Mouse (Mus musculus): Measurements from ENCODE around the gene Vinac1.
"Not testable (repeated sequence)": the region's sequence is repeated elsewhere in the genome, so short reads cannot be mapped to it uniquely, and the experiment has no call there.

Gene Vinac1

DNA sequence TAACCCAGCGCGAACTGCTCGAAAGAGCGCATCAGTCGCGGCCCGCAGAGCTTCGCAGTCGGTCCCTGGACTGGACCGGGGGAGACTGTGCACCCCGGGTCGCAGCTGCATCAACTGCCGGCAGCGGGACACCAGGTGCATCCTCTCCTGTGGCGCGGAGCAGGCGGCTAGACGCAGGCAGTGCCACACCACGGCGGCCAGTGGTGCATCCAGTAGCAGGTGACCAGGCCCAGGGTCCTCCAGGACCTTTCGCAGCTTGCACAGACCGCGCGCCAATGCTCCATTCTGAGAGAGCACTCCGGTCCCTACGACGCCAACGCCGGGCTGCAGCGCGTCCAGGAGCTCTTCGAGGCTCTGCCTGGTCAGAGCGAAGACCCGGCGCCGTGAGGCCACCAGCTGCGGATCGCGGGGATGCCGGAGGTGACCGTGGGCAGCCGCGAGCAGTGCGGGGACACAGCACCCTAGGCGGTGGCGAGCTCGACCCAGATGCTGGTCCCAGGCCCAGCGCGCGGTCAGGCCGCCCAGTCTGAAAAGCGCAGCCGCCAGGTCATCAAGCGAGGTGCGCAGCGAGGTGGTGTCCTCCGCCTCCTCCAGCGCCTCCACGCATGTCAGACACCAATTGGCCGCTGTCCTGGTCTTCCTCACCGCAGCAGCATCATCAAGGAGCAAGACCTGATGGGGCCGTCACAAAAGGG is 8.9 kb downstream of the Vinac1 start:
- DNase-seq (ENCODE audit: low spot score in 2 of 2): peak in 1 of 2 experiments; percentile 59

- no peak for DNase-seq (ENCODE audit: low spot score in 2 of 2)
Observed at GRCm38 (mm10) chr2:129038426-129038936, 9.5 kb downstream of the Vinac1 start.

DNA sequence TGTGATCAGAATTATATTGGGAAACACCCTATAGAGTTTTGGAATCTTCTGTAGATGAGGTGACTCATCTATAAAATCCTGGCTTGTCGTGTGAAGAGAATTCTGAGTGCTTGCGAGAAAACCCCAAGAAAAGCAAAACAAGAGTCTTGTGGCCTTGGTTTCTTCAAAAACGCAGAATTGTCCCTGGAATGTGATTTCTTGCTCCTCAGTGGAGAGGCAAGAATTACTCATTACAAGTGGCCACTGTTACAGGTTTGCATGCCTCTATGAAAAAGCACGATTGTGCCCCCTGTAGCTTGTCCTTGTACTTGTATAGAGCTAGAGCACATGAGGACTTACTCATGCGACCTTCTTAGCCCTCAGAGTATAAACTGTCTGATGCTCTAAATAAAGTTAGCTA is 12.6 kb downstream of the Vinac1 start:
- DNase-seq (ENCODE audit: low spot score in 2 of 2): no peak

DNA sequence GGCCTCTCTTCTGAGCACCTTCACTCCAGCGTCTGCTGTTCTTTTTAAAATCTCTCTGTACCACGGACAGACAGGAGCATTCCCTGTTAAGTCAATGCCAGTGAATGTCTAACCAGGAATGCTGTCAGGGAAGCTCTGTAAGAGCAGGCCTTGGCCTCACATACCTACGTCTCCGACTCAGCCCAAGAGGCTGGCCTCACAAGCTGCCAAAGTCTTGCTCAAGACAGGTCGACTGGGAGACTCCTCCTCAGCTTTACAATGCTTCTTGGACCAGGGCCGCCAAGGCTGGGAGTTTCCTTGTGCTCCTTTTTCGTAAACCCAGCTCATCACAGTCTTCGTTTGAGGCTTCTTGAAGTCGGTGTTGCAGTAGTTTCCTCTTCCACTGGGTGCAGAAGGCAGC is 23.2 kb downstream of the Vinac1 start:
- no peak for DNase-seq (ENCODE audit: low spot score in 2 of 2)

DNA sequence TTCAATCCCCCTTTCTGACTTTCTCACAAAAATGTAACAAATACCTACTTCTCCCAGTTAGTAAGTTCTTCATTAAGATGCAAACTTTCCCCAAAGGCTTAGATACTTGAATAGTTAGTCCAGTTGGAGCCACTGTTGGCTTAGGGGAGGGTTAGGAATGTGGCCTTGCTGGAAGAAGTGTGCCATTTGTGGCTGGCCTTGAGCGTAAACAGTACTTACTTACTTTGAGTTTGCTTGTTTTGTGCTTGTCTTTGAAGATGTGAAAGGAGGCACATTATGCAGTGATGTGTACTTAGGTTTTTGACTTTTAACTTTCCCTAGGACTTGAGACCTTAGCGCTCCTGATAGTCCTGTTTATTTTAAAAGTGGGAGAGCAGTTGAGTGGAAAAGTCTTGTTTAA is 27.9 kb downstream of the Vinac1 start:
- no peak for DNase-seq (ENCODE audit: low spot score in 2 of 2)

GRCm38 (mm10) chr2:129008867-129009266 is 39.1 kb downstream of the Vinac1 start:
- DNase-seq (ENCODE audit: low spot score in 2 of 2): not testable (repeated sequence)

GRCm38 (mm10) chr2:129006194-129006749 is 41.7 kb downstream of the Vinac1 start:
- DNase-seq (ENCODE audit: low spot score in 2 of 2): no peak

DNA sequence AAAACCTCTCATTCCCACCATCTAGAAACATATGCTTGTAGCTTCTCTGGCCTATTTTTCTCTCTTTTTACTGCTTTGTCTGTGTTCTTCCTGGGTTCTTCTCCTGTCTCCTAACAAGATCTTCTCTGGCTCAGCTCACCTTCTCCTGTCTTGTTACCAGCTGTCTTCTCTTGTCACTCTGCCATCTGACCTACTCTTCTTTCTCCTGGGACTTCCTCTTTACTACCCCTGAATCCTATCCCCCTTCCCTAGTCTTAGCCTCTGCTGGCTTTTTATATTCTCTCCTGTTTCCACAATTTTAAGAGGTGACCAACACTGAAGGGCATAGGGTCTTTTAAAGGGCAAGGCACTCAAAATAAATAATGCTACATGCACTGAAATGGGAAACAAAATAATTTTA is 43.1 kb downstream of the Vinac1 start:
- no peak for DNase-seq (ENCODE audit: low spot score in 2 of 2)

- no peak for DNase-seq (ENCODE audit: low spot score in 2 of 2)
Observed at GRCm38 (mm10) chr2:128984746-128985145, 63.2 kb downstream of the Vinac1 start.

- DNase-seq (ENCODE audit: low spot score in 2 of 2): no peak
Observed at GRCm38 (mm10) chr2:128975572-128975971, 72.4 kb downstream of the Vinac1 start.

All from urinary bladder, postnatal 4 days (tissue).